Mouse (Mus musculus) cerebellum, adult 2 months (tissue): ENCODE measurements around the gene Nfkbil1. TPM values are rescaled to one million over a fixed set of nuclear protein-coding genes. Genes with fewer than 3 reads are reported as not detected.

Experiments used
- DNase-seq, 2 experiments: peaks; one replicate each; pipeline ENCODE4 v3.0.0; 2021
- H3K27ac ChIP-seq: fragments of 200-500 bp; 2 replicates; pipeline ENCODE4 v1.5.1; 2012; ENCODE audit warnings: low read length, control low read depth, inconsistent platforms; ENCODE audit not compliant: insufficient read depth
- H3K27me3 ChIP-seq: fragments of 200-500 bp; 2 replicates; pipeline ENCODE4 v1.6.1; 2012; ENCODE audit warnings: inconsistent platforms, mild to moderate bottlenecking, low read length, moderate library complexity; ENCODE audit not compliant: control insufficient read depth, insufficient read depth
- H3K4me1 ChIP-seq: fragments of 200-500 bp; 2 replicates; pipeline ENCODE4 v1.6.1; 2011; ENCODE audit warnings: low read length; ENCODE audit not compliant: control insufficient read depth, insufficient read depth
- H3K4me3 ChIP-seq: fragments of 200-500 bp; replicated peaks from 2 replicates; pipeline ENCODE3; 2011; ENCODE audit warnings: mild to moderate bottlenecking, low read depth, low read length, control low read depth; ENCODE audit not compliant: insufficient read depth
- CTCF ChIP-seq: fragments of 200-500 bp; IDR thresholded peaks from 2 replicates; pipeline ENCODE4 v1.5.1; 2011; ENCODE audit warnings: low read depth, mild to moderate bottlenecking, control low read depth, low read length, moderate library complexity, borderline replicate concordance; ENCODE audit not compliant: insufficient read depth
- POLR2A ChIP-seq: fragments of 200-500 bp; IDR thresholded peaks from 2 replicates; pipeline ENCODE4 v1.6.1; 2011; ENCODE audit warnings: low read length, control low read depth, borderline replicate concordance; ENCODE audit not compliant: insufficient read depth
- WGBS: fragments of 180-500 bp; shearing (Covaris S2); methylation state at CpG from one replicate; pipeline ENCODE4 v1.1.7; 2018; 5-methylcytosine and 5-hydroxymethylcytosine counted together
- polyA plus RNA-seq: library from polyadenylated mRNA; depleted of rRNA; stranded (reverse); fragments of >200 nt; gene quantifications from 2 replicates; pipeline ENCODE4 v1.2.3, GENCODE M21; 2012

Gene Nfkbil1
- polyA plus RNA-seq, 1 experiment: 13.2 TPM

GRCm38 (mm10) chr17:35191723-35192122 is 43.9 kb downstream of the Nfkbil1 start:
- WGBS: 57% methylated on average over 2 of the region's 2 CpGs
- Histone ChIP-seq H3K4me3 (no peak overlapping the region), H3K4me1 (no peaks in the 10 kb centered on the region), H3K27ac (no peak overlapping the region), H3K27me3 (no peaks in the 10 kb centered on the region)
- DNase-seq: no peak
- no peak for TF ChIP-seq CTCF
- no peak for TF ChIP-seq POLR2A

- H3K4me3 ChIP-seq: no peak overlapping the region
- no peak for DNase-seq
- TF ChIP-seq POLR2A (no peak), CTCF (no peak)
- WGBS: 72% methylated on average over 4 of the region's 4 CpGs
- H3K27me3 ChIP-seq: no peaks in the 10 kb centered on the region
- no peak overlapping the region for H3K27ac ChIP-seq
- no peaks in the 10 kb centered on the region for H3K4me1 ChIP-seq
These were observed 45.5 kb downstream of the Nfkbil1 start for GRCm38 (mm10) chr17:35190096-35190495.

- Histone ChIP-seq H3K27me3 (no peaks in the 10 kb centered on the region), H3K27ac (no peak overlapping the region), H3K4me3 (no peak overlapping the region), H3K4me1 (no peaks in the 10 kb centered on the region)
- DNase-seq: no peak
- 66% methylated on average over 1 of the region's 1 CpGs for WGBS
- TF ChIP-seq CTCF (no peak), POLR2A (no peak)
These were observed 46.4 kb downstream of the Nfkbil1 start for GRCm38 (mm10) chr17:35189186-35189585.

- TF ChIP-seq POLR2A: no peak
- no peak for TF ChIP-seq CTCF
- H3K4me3 ChIP-seq: no peak within 1 kb of the TSS
- H3K27ac ChIP-seq: no peak within 1 kb of the TSS
- no peaks in the 10 kb centered on the region for H3K27me3 ChIP-seq
- no peaks in the 10 kb centered on the region for H3K4me1 ChIP-seq
- no peak for DNase-seq
- 78% methylated on average over 7 of the region's 7 CpGs for WGBS
These were observed 47.5 kb downstream of the Nfkbil1 start, which contains the start of gene Lst1 for GRCm38 (mm10) chr17:35187959-35188610. Gene Lst1, minus strand, starts transcription at chr17:35188439.

GRCm38 (mm10) chr17:35187345-35187744 is 48.2 kb downstream of the Nfkbil1 start:
- Histone ChIP-seq H3K27me3 (no peaks in the 10 kb centered on the region), H3K4me1 (no peaks in the 10 kb centered on the region), H3K4me3 (no peak overlapping the region), H3K27ac (no peak overlapping the region)
- TF ChIP-seq CTCF (no peak), POLR2A (no peak)
- no peak for DNase-seq
- 72% methylated on average over 4 of the region's 4 CpGs for WGBS

- Histone ChIP-seq H3K27ac (no peak overlapping the region), H3K4me1 (no peaks in the 10 kb centered on the region), H3K27me3 (no peaks in the 10 kb centered on the region), H3K4me3 (no peak overlapping the region)
- no peak for DNase-seq
- TF ChIP-seq CTCF: no peak
- no peak for TF ChIP-seq POLR2A
- WGBS: 2% methylated on average over 4 of the region's 4 CpGs
These were observed 48.9 kb downstream of the Nfkbil1 start for GRCm38 (mm10) chr17:35186681-35187080.

GRCm38 (mm10) chr17:35185639-35186611 is 49.7 kb downstream of the Nfkbil1 start:
- Histone ChIP-seq H3K27ac (no peak overlapping the region), H3K4me1 (no peaks in the 10 kb centered on the region), H3K4me3 (peak overlapping the region; percentile 26), H3K27me3 (no peaks in the 10 kb centered on the region)
- WGBS: 4% methylated on average over 17 of the region's 18 CpGs
- no peak for DNase-seq
- TF ChIP-seq POLR2A (no peak), CTCF (no peak)

GRCm38 (mm10) chr17:35180093-35180492 is 55.5 kb downstream of the Nfkbil1 start:
- Histone ChIP-seq H3K4me1 (no peaks in the 10 kb centered on the region), H3K27ac (no peak overlapping the region), H3K4me3 (no peak overlapping the region), H3K27me3 (no peaks in the 10 kb centered on the region)
- no peak for DNase-seq
- WGBS: 81% methylated on average over 5 of the region's 5 CpGs
- TF ChIP-seq POLR2A: no peak
- TF ChIP-seq CTCF: no peak
